ENCODE assay signal across 11 mouse cellular contexts in the genomic region with DNA sequence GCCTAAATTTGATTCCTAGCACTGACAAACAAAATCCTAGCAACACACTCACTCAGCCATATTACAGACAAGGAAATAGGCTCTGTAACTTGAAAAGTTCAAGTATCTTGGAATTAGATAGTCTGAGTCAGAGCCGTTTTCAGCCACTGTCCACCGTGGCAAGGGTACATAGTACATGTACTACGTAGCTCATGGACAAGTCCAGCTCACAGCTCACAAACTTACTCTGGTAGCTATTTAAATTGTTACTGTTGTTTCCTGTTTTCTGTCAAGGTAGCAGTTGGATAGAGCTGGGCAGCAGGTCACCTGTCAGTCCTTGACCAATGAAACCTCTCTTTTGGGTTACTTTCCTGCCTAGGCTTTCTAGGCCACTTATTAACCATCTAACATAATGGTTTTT. TPM values are rescaled to one million over a fixed set of nuclear protein-coding genes. Genes with fewer than 3 reads are reported as not detected.
DNase-seq lines count a peak whose midpoint lies in the region; ATAC-seq and TF ChIP-seq lines count a peak whose summit lies in the region.
"Had no signal": no experiment of that assay in that cellular context is flagged by ENCODE, and none has a peak within 500 bp of the region (broad histone marks: within the 10 kb centered on the region; RNA-seq: fewer than 3 reads in every experiment).

No protein-coding gene starts in this region.

- no peak for TF ChIP-seq CTCF in lung, postnatal 0 days (IDR thresholded peaks at IDR 0.05)
- no peak for TF ChIP-seq CTCF in small intestine, adult 2 months (IDR thresholded peaks at IDR 0.05; ENCODE audit: extremely low read depth, insufficient read length, insufficient replicate concordance, low read depth, low read length)

- no peak overlapping the region for H3K9ac ChIP-seq in lung, postnatal 0 days (replicated peaks; ENCODE audit: low read depth)
- H3K9ac ChIP-seq in limb, embryonic 15.5 days, result no peak overlapping the region

- H3K4me3 ChIP-seq in heart, embryonic 10.5 days, result peak overlapping the region; percentile 99; the same call in 1 of the 2 replicates
- H3K4me3 ChIP-seq in lung, postnatal 0 days (ENCODE audit: low read depth, low read length), result no peak overlapping the region
- no peak overlapping the region for H3K4me3 ChIP-seq in limb, embryonic 15.5 days
- H3K4me3 ChIP-seq in small intestine, adult 2 months (ENCODE audit: low read depth, low read length), result no peak overlapping the region

- TF ChIP-seq EP300 in lung, postnatal 0 days (IDR thresholded peaks at IDR 0.05), result no peak

- TF ChIP-seq POLR2A in small intestine, adult 2 months (IDR thresholded peaks at IDR 0.05; ENCODE audit: low read depth, low read length), result no peak

- H3K36me3 ChIP-seq in heart, embryonic 10.5 days, result peaks cover 26% of the 10 kb centered on the region
- H3K36me3 ChIP-seq in lung, postnatal 0 days (ENCODE audit: insufficient read depth, low read length), result no peaks in the 10 kb centered on the region
- H3K36me3 ChIP-seq in limb, embryonic 15.5 days, result peaks cover 19% of the 10 kb centered on the region; the same call in 1 of the 2 replicates
- H3K36me3 ChIP-seq in small intestine, adult 2 months (ENCODE audit: control insufficient read depth, insufficient read depth, low read length), result no peaks in the 10 kb centered on the region

- no peak for DNase-seq in heart, embryonic 10.5 days (ENCODE audit: low spot score)
- DNase-seq in heart, postnatal 10 days, result no peak
- peak; percentile 42 for DNase-seq in lung, postnatal 0 days (ENCODE audit: low spot score)
- no peak for DNase-seq in lung, postnatal 14 days
- DNase-seq in adrenal gland, postnatal 4 days (ENCODE audit: low spot score in 2 of 2), result no peak
- DNase-seq in retina, postnatal 1 day, result no peak
- DNase-seq: cerebellum, adult 2 months; thymus, adult 18-20 months had no signal

- peak overlapping the region; percentile 17; the same call in 1 of the 2 replicates for H3K4me2 ChIP-seq in lung, postnatal 0 days (replicated peaks; ENCODE audit: low read depth, low read length)
- peak overlapping the region; percentile 76; the same call in 1 of the 2 replicates for H3K4me2 ChIP-seq in limb, embryonic 15.5 days

- no peaks in the 10 kb centered on the region for H3K9me3 ChIP-seq in heart, embryonic 10.5 days
- no peaks in the 10 kb centered on the region for H3K9me3 ChIP-seq in lung, postnatal 0 days (ENCODE audit: low read length)
- no peaks in the 10 kb centered on the region for H3K9me3 ChIP-seq in limb, embryonic 15.5 days

- no peaks in the 10 kb centered on the region for H3K27me3 ChIP-seq in heart, embryonic 10.5 days (ENCODE audit: insufficient read depth, poor library complexity, severe bottlenecking)
- H3K27me3 ChIP-seq in lung, postnatal 0 days (replicated peaks; ENCODE audit: insufficient read depth, low read length), result no peaks in the 10 kb centered on the region
- no peaks in the 10 kb centered on the region for H3K27me3 ChIP-seq in limb, embryonic 15.5 days
- H3K27me3 ChIP-seq in small intestine, adult 2 months (ENCODE audit: control insufficient read depth, insufficient read depth, low read length), result no peaks in the 10 kb centered on the region

- intact Hi-C loops in heart, postnatal 10 days (cut with DNase I), result no loop called here

- H3K4me1 ChIP-seq in heart, embryonic 10.5 days, result peaks cover 28% of the 10 kb centered on the region
- peaks cover 25% of the 10 kb centered on the region; the same call in 1 of the 2 replicates for H3K4me1 ChIP-seq in lung, postnatal 0 days (ENCODE audit: insufficient read depth, low read depth, low read length)
- peaks cover 29% of the 10 kb centered on the region for H3K4me1 ChIP-seq in limb, embryonic 15.5 days
- H3K4me1 ChIP-seq in small intestine, adult 2 months (ENCODE audit: control insufficient read depth, insufficient read depth, insufficient read length, low read length), result peaks cover 20% of the 10 kb centered on the region; the same call in 1 of the 2 replicates

- no peak overlapping the region for H3K27ac ChIP-seq in heart, embryonic 10.5 days
- no peak overlapping the region for H3K27ac ChIP-seq in lung, postnatal 0 days (ENCODE audit: low read length)
- no peak overlapping the region for H3K27ac ChIP-seq in limb, embryonic 15.5 days
- H3K27ac ChIP-seq in small intestine, adult 2 months (ENCODE audit: insufficient read depth, low read depth, low read length), result peak overlapping the region; percentile 88

- 94% methylated on average over 3 of the region's 3 CpGs for whole genome bisulfite sequencing in heart, embryonic 10.5 days
- WGBS in lung, postnatal 0 days, result 56% methylated on average over 3 of the region's 3 CpGs
- 91% methylated on average over 3 of the region's 3 CpGs for WGBS in limb, embryonic 15.5 days
- WGBS in small intestine, adult 2 months, result 28% methylated on average over 3 of the region's 3 CpGs

- no peak for ATAC-seq in lung, postnatal 0 days
- ATAC-seq in limb, embryonic 15.5 days (ENCODE audit: insufficient number of reproducible peaks, low FRiP score, low TSS enrichment, low read depth), result no peak

RNA-seq across cellular contexts. Expression of a gene that starts 2.2 kb away (rescaled TPM):
- polyA plus RNA-seq in heart, embryonic 10.5 days (2016; fragmentation: Nextera tagmentation; extraction: Ambion mirVana), result 265 and 347 TPM in 2 replicates
- 10 to 100 TPM; 43.6 to 60.4 TPM for total RNA-seq in heart, postnatal 10 days (2021)
- polyA plus RNA-seq in lung, postnatal 0 days (2015; fragmentation: Nextera tagmentation; extraction: Ambion mirVana), result 104 and 122 TPM in 2 replicates
- 232 and 259 TPM in 2 replicates for polyA plus RNA-seq in limb, embryonic 15.5 days (2015; fragmentation: Nextera tagmentation; extraction: Ambion mirVana)
- polyA plus RNA-seq in small intestine, adult 2 months (2012; rRNA removed), result 8.7 and 9.8 TPM in 2 replicates
- total RNA-seq in adrenal gland, postnatal 4 days (2021), result 10 to 100 TPM; 89.2 to 96.4 TPM

RNA-seq across cellular contexts. Expression of a gene that starts 2.7 kb away (rescaled TPM):
- 21.6 and 24.5 TPM in 2 replicates for polyA plus RNA-seq in heart, embryonic 10.5 days (2016; fragmentation: Nextera tagmentation; extraction: Ambion mirVana)
- 10 to 100 TPM; 25.8 to 27.1 TPM for total RNA-seq in heart, postnatal 10 days (2021)
- polyA plus RNA-seq in lung, postnatal 0 days (2015; fragmentation: Nextera tagmentation; extraction: Ambion mirVana), result 14.9 and 16.6 TPM in 2 replicates
- polyA plus RNA-seq in limb, embryonic 15.5 days (2015; fragmentation: Nextera tagmentation; extraction: Ambion mirVana), result 24.4 and 24.9 TPM in 2 replicates
- 50.2 and 80.9 TPM in 2 replicates for polyA plus RNA-seq in small intestine, adult 2 months (2012; rRNA removed)
- total RNA-seq in adrenal gland, postnatal 4 days (2021), result 10 to 100 TPM; 43.2 to 47.9 TPM

RNA-seq across cellular contexts. Expression of a gene that starts 46.0 kb away (rescaled TPM):
- 0.38 and 0.63 TPM in 2 replicates for polyA plus RNA-seq in heart, embryonic 10.5 days (2016; fragmentation: Nextera tagmentation; extraction: Ambion mirVana)
- total RNA-seq in heart, postnatal 10 days (2021), result under 1 TPM; 0.25 to 0.60 TPM
- polyA plus RNA-seq in lung, postnatal 0 days (2015; fragmentation: Nextera tagmentation; extraction: Ambion mirVana), result 10.4 and 11.6 TPM in 2 replicates
- polyA plus RNA-seq in limb, embryonic 15.5 days (2015; fragmentation: Nextera tagmentation; extraction: Ambion mirVana), result 0.15 and 0.60 TPM in 2 replicates
- polyA plus RNA-seq in small intestine, adult 2 months (2012; rRNA removed), result 0.23 and 0.41 TPM in 2 replicates
- total RNA-seq in adrenal gland, postnatal 4 days (2021), result 1 to 10 TPM in 1 of 2 experiments, under 1 TPM in 1; 0.25 to 2.1 TPM
- total RNA-seq: hematopoietic stem cell, adult 5-6 weeks had no signal
